Mouse (Mus musculus) liver, embryonic 14.5 days (tissue): Measurements from ENCODE around the gene Dlg2.

ENCODE experiments used
- CTCF ChIP-seq: IDR thresholded peaks from 2 replicates; pipeline ENCODE4 v1.5.1; 2016; ENCODE audit warnings: antibody characterized with exemption, low read depth, control low read depth
- EP300 ChIP-seq: IDR thresholded peaks from 2 replicates; pipeline ENCODE4 v1.6.1; 2016; ENCODE audit warnings: antibody characterized with exemption, low read depth

DNA sequence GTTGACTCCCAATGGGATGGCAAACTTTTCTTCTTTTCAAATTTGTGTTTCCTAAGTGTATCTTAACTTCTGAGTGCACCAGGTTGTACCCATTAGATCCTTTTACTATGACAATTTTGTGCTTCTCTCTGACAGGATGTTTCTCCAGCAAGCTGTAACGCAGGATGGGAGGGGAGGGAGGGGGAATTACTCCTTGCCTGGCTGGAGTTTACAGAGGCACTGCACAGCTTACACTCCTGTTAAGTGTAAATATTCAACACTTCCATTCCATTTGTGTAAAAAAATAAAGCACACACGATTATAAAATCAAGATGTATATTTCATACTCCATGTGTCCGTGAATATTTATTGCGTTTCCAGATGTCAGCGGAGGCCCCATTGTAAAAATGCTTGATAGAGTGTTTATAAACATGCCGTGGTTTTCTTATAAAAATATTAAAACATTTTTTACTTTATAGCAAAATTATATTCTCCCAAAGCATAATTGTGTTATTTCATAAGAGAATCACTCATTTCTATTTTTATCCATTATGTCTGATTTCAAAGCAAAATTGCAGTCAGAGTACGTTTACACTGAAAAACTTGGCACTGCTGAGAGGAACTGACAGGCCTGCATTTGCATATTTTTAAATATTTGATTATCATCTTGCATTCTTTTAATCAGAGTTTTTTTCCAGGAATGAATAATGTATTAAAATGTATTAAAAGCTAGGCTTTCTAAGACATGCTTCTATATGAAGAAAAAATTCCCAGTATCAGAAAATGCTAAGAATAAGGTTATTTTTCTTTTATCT, 1972.5 kb downstream of the Dlg2 start:
- TF ChIP-seq CTCF = no peak
- TF ChIP-seq EP300 = no peak
